Mouse (Mus musculus) small intestine, adult 2 months (tissue): Measurements from ENCODE around the gene Sec11a. TPM values are rescaled to one million over a fixed set of nuclear protein-coding genes. Genes with fewer than 3 reads are reported as not detected.

Source experiments
- H3K27ac ChIP-seq: fragments of 200-500 bp; 2 replicates; pipeline ENCODE4 v1.5.1; 2012; ENCODE audit warnings: low read depth, low read length, control low read depth, inconsistent platforms; ENCODE audit not compliant: insufficient read depth
- H3K27me3 ChIP-seq: fragments of 200-500 bp; 2 replicates; pipeline ENCODE4 v1.6.1; 2012; ENCODE audit warnings: mild to moderate bottlenecking, moderate library complexity, low read length, inconsistent platforms; ENCODE audit not compliant: control insufficient read depth, insufficient read depth
- H3K36me3 ChIP-seq: fragments of 200-500 bp; 2 replicates; pipeline ENCODE4 v1.6.1; 2012; ENCODE audit warnings: mild to moderate bottlenecking, low read length, control low read depth, inconsistent platforms; ENCODE audit not compliant: control insufficient read depth, insufficient read depth
- H3K4me1 ChIP-seq: fragments of 200-500 bp; 2 replicates; pipeline ENCODE4 v1.6.1; 2012; ENCODE audit warnings: low read length, inconsistent platforms, mixed read lengths; ENCODE audit not compliant: control insufficient read depth, insufficient read depth, insufficient read length
- H3K4me3 ChIP-seq: fragments of 200-500 bp; 2 replicates; pipeline ENCODE4 v1.5.1; 2012; ENCODE audit warnings: low read depth, mild to moderate bottlenecking, control low read depth, inconsistent platforms, low read length, moderate library complexity
- CTCF ChIP-seq: fragments of 200-500 bp; IDR thresholded peaks from 2 replicates; pipeline ENCODE4 v1.5.1; 2012; ENCODE audit warnings: low read depth, mild to moderate bottlenecking, control low read depth, inconsistent platforms, low read length, moderate library complexity, mixed read lengths; ENCODE audit not compliant: insufficient replicate concordance, insufficient read length; ENCODE audit errors: extremely low read depth
- POLR2A ChIP-seq: fragments of 200-500 bp; IDR thresholded peaks from 2 replicates; pipeline ENCODE4 v1.6.1; 2012; ENCODE audit warnings: low read depth, mild to moderate bottlenecking, control low read depth, inconsistent platforms, low read length, moderate library complexity
- WGBS: fragments of 180-500 bp; shearing (Covaris S2); methylation state at CpG from one replicate; pipeline ENCODE4 v1.1.7; 2018; 5-methylcytosine and 5-hydroxymethylcytosine counted together
- polyA plus RNA-seq: library from polyadenylated mRNA; depleted of rRNA; stranded (reverse); fragments of >200 nt; gene quantifications from 2 replicates; pipeline ENCODE4 v1.2.3, GENCODE M21; 2012

Gene Sec11a
- polyA plus RNA-seq, 1 experiment = 32.0 TPM

- Histone ChIP-seq H3K27me3 (no peaks in the 10 kb centered on the region), H3K4me3 (peak within 1 kb of the TSS; percentile 62), H3K4me1 (peaks cover 6% of the 10 kb centered on the region), H3K27ac (no peak within 1 kb of the TSS), H3K36me3 (peaks cover 2% of the 10 kb centered on the region; the same call in 1 of the 2 replicates)
- TF ChIP-seq POLR2A (no peak), CTCF (no peak)
- WGBS = 3% methylated on average over 19 of the region's 19 CpGs
Measured at GRCm38 (mm10) chr7:80904921-80905515, 42.6 kb downstream of the Sec11a start, which contains the start of gene Nmb. TSS of gene Nmb (minus strand) at chr7:80905076.

- Histone ChIP-seq H3K4me3 (no peak overlapping the region), H3K36me3 (no peaks in the 10 kb centered on the region), H3K27ac (no peak overlapping the region), H3K27me3 (no peaks in the 10 kb centered on the region), H3K4me1 (peaks cover 6% of the 10 kb centered on the region)
- TF ChIP-seq CTCF (no peak), POLR2A (no peak)
- 92% methylated on average over 11 of the region's 11 CpGs for WGBS
Measured at GRCm38 (mm10) chr7:80903625-80904422, 43.8 kb downstream of the Sec11a start.

- peak overlapping the region; percentile 13; the same call in 1 of the 2 replicates for H3K4me3 ChIP-seq
- H3K36me3 ChIP-seq = peaks cover 2% of the 10 kb centered on the region; the same call in 1 of the 2 replicates
- peaks cover 6% of the 10 kb centered on the region for H3K4me1 ChIP-seq
- peak overlapping the region; percentile 61 for H3K27ac ChIP-seq
- no peak for TF ChIP-seq CTCF
- no peak for TF ChIP-seq POLR2A
- 16% methylated on average over 15 of the region's 15 CpGs for WGBS
- H3K27me3 ChIP-seq = no peaks in the 10 kb centered on the region
Measured at GRCm38 (mm10) chr7:80901541-80902274, 45.9 kb downstream of the Sec11a start.

GRCm38 (mm10) chr7:80900944-80901501, 46.6 kb downstream of the Sec11a start, which contains the start of gene Wdr73:
TSS of gene Wdr73 (minus strand) at chr7:80901269.
- Histone ChIP-seq H3K36me3 (peaks cover 2% of the 10 kb centered on the region; the same call in 1 of the 2 replicates), H3K4me1 (peaks cover 6% of the 10 kb centered on the region), H3K27ac (peak within 1 kb of the TSS; percentile 61), H3K27me3 (no peaks in the 10 kb centered on the region), H3K4me3 (peak within 1 kb of the TSS; percentile 78)
- WGBS = under 1% methylated on average over 36 of the region's 36 CpGs
- no peak for TF ChIP-seq CTCF
- TF ChIP-seq POLR2A = peak; percentile 67; the same call in 1 of the 2 replicates

- 86% methylated on average over 4 of the region's 4 CpGs for WGBS
- Histone ChIP-seq H3K27ac (no peak overlapping the region), H3K4me1 (peaks cover 2% of the 10 kb centered on the region; the same call in 1 of the 2 replicates), H3K4me3 (no peak overlapping the region), H3K27me3 (no peaks in the 10 kb centered on the region), H3K36me3 (peaks cover 19% of the 10 kb centered on the region)
- TF ChIP-seq POLR2A = no peak
- TF ChIP-seq CTCF = no peak
Measured at GRCm38 (mm10) chr7:80897721-80898120, 49.9 kb downstream of the Sec11a start.

GRCm38 (mm10) chr7:80897134-80897533, 50.4 kb downstream of the Sec11a start:
- no peak overlapping the region for H3K27ac ChIP-seq

More at GRCm38 (mm10) chr7:80897134-80897533, 50.4 kb downstream of the Sec11a start:
- 86% methylated on average over 7 of the region's 7 CpGs for WGBS
- peaks cover 24% of the 10 kb centered on the region for H3K36me3 ChIP-seq
- H3K4me3 ChIP-seq = no peak overlapping the region
- no peaks in the 10 kb centered on the region for H3K27me3 ChIP-seq
- H3K4me1 ChIP-seq = peaks cover 2% of the 10 kb centered on the region; the same call in 1 of the 2 replicates
- TF ChIP-seq CTCF (no peak), POLR2A (no peak)
